Mouse (Mus musculus) Muller cell, postnatal 12 days (primary cell): ENCODE measurements at regions not wholly inside any gene's neighbourhood (a gene's known extent, or its start where the extent isn't known, plus 50 kb on each side); places are given as distances from the start of the nearest gene placed in this dataset.

Experiments
- DNase-seq: peaks from one replicate; pipeline ENCODE4 v3.0.0-alpha.2; 2015; ENCODE audit errors: inconsistent ontology term

DNA sequence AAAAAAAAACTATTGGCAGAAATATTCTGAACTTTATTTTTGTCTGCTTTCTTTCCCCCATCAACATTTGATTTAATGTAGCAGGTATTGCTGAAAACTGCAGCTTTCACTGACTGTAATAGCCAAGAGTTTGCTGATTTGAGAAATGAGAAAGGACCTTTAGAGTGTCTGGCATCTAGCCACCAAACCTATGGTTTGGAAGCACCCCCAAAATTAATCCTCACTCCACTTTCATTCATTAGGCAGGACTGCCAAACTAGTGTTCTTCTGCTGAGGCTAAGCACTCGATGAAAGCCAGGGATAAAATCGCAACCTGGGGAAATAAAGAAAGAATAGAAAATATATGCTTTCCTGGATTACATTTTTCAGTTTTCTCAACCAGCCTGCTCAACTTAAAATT lies 320.4 kb downstream of the Atp6ap1l start:
- DNase-seq: no peak

DNA sequence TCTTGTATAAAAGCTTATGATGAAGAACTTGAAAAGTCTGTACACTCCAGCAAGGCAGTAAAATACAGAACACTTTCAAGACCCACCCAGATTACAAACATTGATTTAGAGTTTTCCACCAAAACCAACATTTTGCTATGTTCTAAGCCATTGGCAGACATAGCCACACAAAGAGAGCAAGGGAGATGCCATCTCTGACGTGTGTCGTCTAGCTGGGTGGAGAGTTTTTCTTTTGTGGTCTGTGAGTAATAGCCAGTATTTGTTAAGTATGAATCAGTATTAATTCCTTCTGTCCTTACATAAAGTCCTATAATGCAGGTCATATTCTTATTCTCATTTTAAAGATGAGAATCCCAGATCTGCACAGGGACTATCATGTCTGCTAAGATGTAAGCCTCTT lies 329.8 kb downstream of the Atp6ap1l start:
- peak; percentile 23 for DNase-seq

DNA sequence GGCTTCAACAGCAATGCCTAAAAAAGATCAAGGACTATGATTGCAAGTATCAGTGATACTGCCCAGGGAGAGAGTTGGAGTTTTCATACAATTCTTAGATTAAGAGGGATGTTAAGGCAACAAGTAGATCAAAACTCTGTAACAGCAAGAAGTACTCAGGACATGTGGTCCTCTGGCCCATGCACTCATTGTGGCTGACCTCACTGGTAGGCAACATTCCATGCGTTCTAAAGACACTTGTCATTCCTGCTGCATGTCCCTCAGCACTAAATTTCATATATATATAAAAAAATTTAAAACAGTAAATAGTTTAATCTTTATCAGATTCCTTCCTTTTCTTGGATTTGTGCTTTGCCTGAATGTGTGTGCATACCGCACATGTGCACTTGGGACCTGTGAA lies 332.6 kb downstream of the Atp6ap1l start:
- DNase-seq: no peak

DNA sequence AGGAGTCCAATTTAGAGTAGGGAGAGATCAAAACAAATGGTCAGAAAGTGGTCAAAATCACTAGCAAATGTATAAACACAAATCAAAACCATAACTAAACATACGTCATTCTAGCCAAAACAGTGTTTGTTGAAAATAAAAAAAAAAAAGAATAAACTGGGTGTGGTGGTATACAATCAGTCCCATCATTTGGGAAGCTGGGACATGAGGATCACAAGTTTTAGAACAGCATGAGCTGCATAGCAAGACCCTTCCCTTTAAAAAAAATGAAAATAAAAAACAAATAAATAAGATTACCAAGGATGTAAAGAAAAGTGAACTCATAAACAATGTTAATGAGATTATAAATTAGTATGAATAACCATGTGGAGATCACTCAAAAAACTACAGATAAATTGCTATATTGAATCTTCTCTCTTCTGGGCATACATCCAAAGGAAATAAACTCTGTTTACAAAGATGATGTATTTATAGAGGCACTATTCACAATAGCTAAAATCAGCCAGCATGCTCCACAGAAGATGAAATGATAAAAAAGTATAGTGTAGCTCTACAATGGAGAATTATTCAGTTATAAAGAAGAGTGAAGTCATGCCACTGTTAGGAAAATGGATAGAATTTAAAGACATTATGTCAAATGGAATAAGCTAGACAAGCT lies 341.8 kb downstream of the Atp6ap1l start:
- no peak for DNase-seq

DNA sequence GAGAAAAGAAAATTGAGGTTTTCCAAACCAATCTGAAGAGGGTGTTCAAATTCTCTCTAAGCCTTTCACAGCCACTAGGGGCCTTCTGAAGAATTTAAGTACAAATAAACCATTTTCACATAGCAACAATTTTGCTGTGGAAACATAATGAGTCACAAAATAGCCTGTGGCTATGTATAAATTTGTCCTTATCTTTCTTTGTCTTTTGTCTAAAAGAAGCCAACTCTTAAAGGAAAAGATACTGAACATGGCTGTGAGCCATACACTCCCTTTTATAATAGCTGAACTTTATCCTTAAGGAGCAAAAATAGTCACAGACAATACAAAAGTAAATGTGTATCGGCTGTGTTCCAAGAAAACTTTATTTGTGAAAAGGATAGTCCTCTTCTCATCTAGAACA lies 345.1 kb downstream of the Atp6ap1l start:
- DNase-seq: peak; percentile 72

DNA sequence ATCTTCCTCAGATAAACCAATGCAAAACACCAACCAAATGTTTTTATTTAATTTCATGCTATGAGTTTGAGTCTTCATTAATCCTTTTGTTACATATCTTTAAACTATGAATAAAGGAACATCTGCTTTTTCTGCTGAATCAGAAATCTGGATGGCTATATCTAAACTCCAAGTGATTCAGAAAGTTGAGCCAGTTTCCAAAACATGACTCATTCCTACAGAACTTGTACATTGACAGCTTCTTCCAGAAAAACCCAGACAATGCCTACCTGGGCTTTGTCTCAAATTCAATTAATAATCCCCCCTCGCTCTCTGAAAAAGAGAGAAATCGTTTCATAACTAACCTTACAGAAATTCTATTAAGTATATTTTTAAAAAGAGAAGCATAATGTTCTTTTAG lies 345.7 kb downstream of the Atp6ap1l start:
- DNase-seq: no peak

DNA sequence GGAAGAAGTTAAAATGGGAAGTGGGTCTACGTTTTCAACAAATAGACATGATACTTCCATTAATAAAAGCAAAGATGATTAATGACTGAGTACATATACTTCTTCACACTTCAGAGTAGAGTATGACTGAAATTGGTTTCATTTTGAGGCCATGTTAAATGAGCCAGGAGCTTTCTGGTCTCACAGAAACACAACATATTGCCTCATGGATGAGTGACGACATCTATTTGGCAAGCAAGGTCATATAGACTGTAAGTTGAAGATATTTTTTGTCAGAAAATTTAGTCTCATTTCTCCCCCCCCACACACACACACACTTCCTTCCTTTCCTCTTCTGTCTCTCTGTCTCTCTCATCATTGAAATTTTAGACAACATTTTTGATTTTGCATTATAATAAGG lies 354.0 kb downstream of the Atp6ap1l start:
- DNase-seq: no peak

DNA sequence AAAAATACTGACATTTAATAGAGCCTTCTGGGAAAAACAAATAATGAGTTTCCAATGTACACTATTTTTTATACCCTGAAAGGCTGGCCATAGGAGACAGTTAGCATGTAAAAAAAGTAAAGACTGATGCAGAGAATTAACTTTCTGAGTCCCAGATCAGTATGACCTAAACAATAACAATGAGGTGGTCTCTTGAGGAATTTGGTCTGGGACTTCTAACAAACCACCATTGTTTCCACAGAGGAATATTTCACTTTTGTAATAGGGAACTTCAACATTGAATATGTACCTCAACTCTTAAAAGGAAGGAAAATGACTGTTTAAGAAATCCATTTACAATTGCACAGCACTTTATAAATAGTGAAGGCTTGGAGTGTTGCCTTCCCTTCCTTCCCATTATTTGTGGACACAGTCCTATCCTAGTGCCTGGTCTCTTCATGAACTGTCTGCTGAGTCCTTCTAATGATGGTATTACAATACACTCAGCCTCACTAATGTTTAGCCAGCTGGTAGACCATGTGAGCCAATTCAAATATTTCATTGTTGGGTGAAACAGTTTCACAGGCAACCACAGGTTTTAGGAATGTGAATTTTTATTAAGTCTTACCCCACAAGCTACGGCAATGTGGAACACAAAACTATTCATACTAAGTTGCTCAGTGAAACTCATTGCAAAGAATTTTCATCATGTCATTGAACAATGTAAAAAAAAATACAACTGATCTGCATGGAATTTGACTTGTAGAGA lies 358.7 kb downstream of the Atp6ap1l start:
- DNase-seq: peak; percentile 91

DNA sequence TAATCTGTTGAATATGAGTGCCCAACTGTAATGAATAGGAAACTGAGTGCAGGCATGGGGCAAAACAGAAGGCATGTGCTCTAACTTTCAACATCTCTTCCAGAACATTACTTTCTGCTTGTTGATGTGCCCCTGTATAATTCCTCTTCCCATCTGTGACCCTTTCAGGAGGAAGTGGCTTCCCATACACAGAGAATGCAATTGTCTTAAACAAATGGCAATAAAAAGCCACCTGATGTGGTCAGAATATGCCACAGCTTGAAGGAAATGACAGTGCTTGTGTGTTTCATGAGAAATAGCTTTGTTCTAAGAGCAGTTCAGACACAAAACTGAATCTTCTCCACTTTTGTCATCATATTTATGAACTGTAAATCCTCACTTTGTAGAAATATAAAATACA lies 359.3 kb downstream of the Atp6ap1l start:
- peak; percentile 56 for DNase-seq

DNA sequence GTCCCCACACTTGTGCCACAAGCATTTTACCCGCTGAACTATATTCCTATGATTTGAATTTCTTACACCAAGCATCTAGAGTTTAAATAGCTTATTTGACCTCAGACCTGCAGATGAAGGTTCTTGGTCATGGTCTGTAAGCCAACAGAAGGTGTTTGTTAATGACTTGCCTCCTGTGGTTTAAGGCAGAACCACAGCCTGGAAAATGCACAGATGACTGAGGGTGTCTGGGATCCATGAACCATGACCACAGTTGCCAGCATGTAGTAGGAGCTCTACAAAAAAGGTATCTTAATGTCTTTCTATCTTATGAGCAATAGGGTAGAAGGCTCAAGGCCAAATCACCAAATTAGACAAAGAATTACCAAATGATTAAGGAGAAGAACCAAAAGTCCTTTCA lies 367.6 kb downstream of the Atp6ap1l start:
- no peak for DNase-seq

DNA sequence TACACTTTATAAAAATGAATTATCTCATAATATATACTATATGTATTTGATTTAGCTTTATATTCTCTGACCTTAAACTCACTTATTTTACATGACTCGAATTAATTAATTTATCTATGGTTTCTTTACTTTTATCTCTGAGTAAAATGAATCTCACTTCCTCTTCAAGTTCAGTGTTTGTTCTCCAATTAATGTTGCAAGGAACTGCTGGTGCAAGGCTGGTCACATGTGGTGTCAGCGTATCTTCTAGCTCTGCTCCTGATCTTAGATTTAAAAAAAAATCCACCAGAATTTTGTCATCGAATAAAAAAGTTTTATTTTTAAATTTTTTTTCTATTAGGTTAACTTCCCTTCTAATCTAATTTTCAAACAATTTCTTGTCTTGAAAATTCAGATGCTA lies 378.2 kb downstream of the Atp6ap1l start:
- DNase-seq: no peak

DNA sequence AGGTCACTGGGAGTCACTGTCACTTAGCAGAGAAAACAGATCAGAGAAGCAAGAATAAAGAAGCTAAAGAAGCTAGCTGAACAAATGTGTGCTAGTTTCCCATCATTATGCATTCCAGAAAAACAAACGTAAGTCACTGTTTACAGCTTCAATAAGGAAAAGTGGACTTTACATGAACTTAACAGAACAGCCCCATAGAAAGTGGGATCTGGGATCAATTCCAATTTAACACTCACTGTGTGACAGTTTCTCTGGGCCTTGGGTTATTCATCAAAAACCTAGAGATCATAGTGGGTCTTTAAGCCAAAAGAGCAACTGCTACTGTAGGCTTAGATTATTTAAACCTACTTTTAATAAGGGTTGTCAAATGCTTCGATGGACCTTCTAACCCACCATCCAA lies 379.4 kb downstream of the Atp6ap1l start:
- no peak for DNase-seq

DNA sequence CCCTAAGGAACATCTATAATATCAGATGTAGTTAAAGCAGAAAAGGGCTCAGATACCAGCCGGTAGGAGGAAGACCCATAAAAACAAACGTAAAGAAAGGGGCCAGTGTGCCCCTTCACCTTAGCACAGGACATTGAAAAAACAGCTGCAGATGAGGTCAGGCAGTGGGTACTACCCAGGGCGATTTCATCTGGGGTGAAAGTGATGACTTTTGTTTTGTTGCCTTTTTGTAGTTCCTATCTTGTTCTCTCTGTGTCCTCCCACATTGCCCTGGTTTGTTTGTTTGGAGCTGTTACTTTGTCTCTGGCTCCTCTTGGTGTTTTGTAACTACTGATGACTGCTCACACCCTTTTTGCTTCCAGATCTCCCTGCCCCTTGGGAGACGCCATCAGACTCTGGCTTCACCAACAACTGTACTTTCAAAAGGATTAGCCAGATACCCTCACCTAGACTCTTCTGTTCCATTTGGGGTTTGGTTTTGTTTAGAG lies 383.4 kb downstream of the Atp6ap1l start:
- DNase-seq: no peak

DNA sequence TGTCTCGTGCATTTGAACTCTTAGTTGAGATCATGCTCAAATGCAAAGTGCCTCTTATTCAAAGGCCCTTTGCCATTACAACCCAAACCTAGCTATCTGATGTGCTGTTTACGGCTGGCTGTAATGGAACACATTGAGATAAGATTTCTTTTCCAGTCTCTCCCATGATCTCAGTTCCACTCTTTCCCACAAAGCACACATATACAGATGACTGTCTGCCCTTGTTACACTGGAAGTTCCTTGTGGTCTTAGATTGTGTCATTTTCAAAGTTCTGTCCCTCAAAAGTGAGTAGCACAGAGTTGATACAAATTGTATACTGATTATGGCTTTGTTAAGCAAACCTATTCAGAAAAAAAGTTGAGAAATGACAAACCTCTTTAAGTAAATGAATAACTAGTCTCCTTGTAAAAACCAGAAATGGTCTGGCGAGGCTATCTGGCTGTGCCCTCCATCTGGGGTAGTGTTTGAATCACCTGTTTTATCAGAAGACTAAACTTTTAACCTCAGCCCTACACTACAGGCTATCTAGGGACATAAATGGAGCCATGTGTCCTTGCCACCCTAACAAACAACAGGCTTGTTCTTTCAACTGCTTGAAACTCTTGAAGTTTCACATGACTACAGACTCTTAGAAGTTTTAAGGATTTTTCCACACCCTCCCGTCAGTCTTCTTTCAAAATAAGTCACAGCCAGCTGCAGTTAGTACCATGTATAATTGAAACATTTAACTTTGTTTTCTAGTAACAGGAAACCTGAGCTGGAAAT lies 384.0 kb downstream of the Atp6ap1l start:
- no peak for DNase-seq

DNA sequence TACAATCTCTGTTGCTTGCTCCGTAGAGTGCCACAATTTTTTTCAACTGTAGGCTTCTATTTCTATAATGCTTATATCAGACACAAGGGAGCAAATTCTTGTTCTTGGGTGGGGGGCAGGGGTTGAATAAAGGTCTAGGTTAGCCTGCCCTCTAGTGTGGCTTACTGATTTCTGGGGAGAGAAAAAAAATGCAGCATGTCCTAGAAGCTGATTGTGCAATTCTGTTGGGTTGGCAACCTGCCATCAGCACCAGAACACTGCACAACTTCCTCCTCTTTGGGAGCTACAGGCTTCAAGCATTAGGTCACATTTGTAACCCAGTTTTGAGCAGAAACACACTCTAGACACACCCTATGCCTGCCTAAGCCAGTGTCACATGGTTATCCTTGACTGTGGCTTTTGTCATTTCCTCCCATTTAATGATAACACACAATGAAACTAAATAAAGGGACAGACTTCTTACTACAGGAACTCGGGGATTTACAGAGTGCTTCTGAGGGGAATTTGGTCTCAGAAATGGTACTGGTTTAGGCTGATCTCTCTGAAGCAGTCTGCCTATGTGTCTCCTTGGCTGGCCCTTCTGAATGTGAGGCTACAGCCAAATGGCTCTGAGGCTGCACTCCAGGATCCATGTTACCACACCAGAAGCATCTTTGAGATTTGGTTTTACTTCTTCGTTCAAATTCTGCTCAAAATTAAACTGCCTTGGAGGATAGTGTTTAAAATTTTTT lies 389.2 kb downstream of the Atp6ap1l start:
- peak; percentile 90 for DNase-seq

DNA sequence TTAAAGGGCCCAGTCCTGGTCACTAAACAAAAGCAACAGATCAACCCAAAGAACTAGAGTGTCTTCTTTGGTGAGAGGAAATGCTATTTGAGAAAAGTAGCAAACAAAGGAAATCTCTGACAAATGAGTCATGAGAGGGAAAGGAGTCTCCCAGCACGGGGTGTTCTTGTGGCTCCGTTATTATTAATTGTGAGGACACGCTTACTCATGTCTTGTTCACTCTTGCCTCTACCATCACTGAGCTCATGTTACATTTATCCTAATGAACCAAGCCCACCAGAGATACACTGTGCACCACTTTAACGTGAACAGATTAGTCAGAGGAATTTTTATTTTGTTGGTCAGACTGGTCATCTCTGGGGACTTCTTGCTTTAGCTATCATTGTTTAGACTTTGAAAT lies 391.3 kb downstream of the Atp6ap1l start:
- peak; percentile 75 for DNase-seq

DNA sequence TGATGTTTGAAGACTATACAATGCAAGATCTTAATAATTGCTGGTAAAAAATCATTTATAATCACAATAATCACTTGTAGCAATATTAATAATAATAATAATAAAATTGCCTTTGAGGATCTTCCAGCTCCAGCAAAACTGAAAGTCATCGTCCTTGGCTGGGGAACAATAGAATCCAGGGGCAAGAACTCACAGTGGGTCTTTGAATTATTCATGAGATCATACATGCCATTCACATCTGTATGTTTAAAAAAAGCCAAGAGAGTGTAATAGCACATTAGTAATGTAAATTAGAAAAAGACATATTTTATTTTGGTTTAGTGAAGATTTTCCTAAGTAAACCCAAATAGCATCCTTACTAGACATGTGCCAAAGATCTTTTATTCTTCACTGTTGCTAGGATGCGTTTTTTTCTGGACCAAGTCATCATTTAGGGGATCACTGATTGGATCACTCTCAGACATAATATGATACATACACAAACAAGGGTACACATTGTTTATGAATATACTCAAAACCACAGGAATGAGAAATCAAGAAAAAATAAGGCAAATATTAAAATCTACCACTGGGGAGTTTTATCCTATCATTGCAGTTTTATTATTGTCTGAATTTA lies 392.3 kb downstream of the Atp6ap1l start:
- no peak for DNase-seq

DNA sequence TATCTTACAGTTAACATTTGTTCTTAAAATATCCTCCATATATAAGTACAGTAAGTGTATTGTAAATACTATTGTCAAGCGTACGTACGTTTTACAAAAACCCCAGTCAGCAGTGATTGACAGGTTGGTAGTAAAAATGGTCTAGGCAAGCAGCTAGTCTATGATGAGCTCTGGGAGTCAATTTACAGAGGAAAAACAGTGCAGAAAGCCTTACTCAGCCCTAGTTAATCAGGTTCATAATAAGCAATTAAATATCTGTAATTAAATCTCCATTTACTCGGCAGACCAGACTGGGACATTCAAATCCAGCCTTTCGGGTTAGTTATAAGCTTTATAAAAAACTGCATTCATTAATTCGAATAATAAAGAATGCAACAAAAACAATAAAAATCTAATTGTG lies 394.7 kb downstream of the Atp6ap1l start:
- no peak for DNase-seq

DNA sequence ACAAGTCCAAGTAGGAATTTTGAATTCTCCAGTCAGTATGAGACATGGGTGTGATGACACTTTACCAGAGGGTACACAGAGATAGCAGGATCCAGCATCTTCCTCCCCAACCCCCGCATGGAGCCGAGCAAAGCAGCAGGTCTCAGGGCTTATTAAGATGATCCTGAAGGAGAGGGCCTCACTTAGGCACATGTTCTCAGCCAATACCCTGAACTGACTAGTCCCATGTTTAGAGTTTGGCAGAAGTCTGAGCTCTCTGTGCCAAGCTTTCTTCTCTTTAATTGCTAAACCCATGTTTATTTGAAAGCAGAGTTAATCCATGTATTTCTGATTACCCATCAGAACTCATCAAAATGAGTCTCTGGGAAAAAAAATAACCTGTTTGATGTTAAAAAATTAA lies 402.0 kb downstream of the Atp6ap1l start:
- DNase-seq: no peak

DNA sequence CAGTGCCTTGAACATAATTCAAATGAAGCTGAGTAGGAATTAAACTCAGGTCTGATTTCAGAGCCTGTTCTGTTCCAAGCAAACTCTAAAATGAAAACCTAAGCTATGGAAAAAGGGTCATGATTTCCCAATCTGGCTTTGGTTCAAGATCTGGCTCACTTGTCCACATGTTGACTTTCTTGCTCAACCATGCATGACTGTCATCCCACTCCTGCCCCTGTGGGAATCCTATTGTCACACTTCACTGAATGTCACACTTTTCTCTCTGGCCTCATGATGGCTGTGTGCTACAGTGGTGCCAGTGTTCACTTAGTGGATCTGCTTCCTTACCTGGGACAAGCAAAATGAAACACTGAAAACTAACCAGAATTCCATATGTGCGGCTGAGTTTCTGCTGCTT lies 403.0 kb downstream of the Atp6ap1l start:
- DNase-seq: peak; percentile 63

DNA sequence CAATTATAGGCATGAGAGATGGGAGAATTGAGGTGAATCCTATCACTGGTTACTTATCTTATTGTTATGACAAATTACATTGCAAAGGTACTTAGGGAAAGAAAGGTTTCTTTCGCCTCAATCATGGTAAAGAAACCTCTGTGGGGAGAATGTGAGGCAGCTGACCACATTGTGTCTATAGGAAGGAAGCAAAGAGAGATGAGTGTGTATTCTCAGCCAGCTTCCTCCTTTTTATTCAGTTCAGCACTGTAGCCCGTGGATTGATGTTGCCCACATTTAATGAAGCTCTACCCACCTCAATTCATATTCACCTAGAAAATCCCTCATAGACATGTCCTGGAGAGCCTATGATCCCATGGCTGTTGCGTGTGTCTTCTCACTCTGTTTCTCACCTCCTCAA lies 406.2 kb downstream of the Atp6ap1l start:
- DNase-seq: no peak

DNA sequence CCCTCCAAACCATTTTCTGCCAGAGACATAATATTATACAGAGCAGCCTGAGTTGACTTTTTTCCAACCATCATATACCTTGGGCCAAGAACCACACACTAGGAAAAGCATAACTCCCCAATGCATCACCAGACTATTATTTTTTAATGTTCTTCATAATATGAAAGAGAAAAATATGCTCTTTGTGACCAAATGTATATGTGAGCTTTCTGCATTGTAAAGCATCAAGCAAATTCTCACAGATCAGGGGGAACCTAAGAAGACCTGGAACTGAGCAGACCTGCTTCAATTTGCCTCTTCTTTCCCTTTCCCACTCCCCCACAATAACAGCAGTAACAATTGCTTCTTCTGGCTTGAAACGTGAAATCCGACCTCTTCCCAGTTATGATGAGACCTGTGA lies 407.6 kb downstream of the Atp6ap1l start:
- no peak for DNase-seq
